Mouse (Mus musculus) megakaryocyte, embryonic 14.5 days (primary cell): ENCODE measurements at regions not wholly inside any gene's neighbourhood (a gene's known extent, or its start where the extent isn't known, plus 50 kb on each side); places are given as distances from the start of the nearest gene placed in this dataset.

Experiments used
- FLI1 ChIP-seq: IDR thresholded peaks from 2 replicates; pipeline ENCODE4 v1.6.1; 2012; ENCODE audit warnings: low read length, inconsistent platforms, mixed read lengths
- GATA1 ChIP-seq: IDR thresholded peaks from 3 replicates; pipeline ENCODE4 v1.6.1; 2012; ENCODE audit warnings: mixed read lengths, low read length, inconsistent platforms, borderline replicate concordance

GRCm38 (mm10) chr13:34416603-34417002 lies 71.6 kb upstream of the Slc22a23 start:
- TF ChIP-seq GATA1, result no peak
- no peak for TF ChIP-seq FLI1
